Mouse (Mus musculus): Measurements from ENCODE around the gene Pwp1. TPM values are rescaled to one million over a fixed set of nuclear protein-coding genes. Genes with fewer than 3 reads are reported as not detected.

Gene Pwp1
- polyA plus RNA-seq (2012; rRNA removed): 15.4 and 17.3 TPM in 2 replicates

DNA sequence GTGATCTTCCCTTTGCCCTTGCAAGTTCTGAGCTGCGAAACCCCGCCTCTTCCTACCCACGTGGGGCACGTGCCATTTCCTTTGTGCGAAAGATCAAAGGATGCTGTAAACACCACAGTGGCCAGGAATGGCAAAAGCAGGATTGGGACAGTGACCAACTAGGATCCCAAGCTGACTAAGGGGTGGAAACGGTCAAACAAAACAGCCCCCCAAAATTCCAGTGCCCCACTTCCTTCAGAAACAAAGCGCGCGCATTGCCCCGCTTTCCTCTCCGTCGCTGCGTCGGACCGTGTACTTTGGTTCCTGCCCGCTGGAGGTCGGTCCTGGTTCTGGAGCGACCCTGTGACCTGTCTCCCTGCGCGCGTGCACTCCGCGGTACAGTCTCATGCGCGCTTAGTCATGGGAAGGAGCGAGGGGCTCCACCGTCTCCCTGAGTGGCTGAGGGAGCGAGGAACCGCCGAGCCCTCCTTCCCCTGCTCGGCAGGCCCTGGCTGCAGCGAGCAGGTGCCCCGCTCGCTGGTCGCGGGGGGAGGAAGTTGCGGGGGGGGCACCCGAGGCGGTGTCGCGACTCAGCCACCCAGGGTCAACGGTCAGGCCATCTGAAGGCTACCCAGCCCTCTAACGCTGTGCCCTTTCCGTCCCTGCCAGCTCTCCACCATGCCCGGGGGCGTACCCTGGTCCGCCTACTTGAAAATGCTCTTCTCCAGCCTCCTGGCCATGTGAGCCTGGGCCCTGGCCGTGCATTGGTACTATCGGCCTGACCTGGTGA, at the start of gene Pwp1:
Gene Pwp1 (plus strand): TSS at position 410 of the 769 bp plus-strand sequence.

DNA sequence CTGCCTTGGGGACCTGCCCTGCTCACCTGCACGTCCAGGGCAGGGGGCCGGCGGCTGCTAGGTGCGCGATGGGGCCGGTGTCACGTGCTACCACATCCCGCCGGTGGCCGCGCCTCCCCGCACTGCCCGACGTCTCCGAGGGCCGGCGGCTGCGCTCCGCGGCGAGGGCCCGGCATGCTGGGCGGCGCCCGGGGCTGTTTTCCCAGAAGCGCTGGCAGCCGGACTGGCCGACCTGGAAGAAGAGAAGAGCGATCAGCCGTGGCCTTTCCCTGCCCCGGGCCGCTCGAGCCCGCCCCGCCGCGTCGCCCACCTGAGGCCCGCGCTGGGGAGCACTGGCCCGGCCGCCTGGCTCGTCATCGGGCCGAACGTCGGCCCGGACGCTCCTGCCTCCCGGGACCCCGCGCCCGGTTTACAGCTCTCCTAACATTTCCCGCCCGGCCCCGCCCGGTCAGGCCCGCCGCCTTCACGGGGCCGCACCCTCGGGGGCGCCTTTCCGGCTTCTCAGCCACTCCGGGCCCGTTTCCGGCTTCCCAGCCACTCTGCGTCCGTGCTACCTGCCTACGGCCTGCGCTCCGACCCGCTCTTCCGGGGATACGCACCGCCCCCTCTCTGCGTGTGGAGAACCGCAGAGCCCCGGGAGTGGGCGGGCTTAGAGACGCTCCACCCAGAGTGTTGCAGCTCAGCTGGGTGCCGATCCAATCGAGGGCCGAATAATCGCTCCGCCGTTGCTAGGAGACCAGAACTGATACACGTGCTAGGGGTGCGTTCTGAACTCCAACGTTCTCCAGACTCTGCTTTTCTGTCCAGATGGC, 87.4 kb downstream of the Pwp1 start, which contains the start of gene Prdm4:
Gene Prdm4 (minus strand): TSS at position 645 of the 812 bp plus-strand sequence.

DNA sequence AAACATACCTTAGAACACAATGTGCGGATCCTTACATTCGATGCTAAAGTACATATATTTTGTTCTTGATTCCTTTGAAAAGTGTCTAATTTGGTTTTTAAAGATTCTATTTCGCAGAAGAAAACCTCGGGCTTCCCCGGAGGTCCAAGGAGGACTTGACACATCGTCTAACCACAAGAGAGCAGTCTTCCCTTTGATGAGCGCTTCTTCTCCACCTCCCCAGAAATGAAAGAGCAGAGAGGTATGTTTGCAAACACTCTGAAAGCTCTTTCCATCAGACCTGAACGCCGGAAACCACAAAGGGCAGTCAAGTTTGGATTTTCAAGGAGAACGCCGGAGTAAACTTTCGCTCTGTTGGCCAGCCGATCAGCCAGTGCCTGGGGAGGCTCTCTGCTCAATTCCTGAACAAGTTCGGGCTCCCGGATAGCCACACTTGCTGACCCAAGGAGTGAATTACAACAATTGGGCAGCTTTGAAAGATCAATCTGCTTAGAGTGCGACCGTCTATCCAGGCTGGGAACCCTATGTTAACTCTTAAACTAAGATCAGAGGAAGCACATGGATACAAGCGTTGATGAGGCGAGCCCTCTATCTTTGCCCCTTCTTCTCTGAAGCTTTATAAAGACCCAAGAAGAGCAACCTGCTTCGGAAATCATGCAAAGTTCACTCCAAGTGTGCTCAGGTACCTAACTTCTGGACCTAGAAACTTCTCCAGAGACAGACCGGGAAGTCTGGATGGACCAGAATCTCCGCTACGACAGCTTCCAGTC, 98.6 kb downstream of the Pwp1 start, which contains the start of gene Ascl4:
Gene Ascl4 (plus strand): TSS at position 6 of the 770 bp plus-strand sequence.

Other genes starting within 250 kb of the Pwp1 start
- 8.2 and 9.0 TPM in 2 replicates for gene Prdm4, start 87.6 kb downstream of the Pwp1 start, polyA plus RNA-seq (2012; rRNA removed)
- gene Ascl4, start 98.2 kb downstream of the Pwp1 start, polyA plus RNA-seq (2012; rRNA removed): not detected in 2 replicates
- 62.5 and 65.4 TPM in 2 replicates for gene Rtcb, start 128.3 kb downstream of the Pwp1 start, polyA plus RNA-seq (2012; rRNA removed)
- 0.01 TPM in 1 of 2 replicates, not detected in the other for gene Bpifc, start 182.4 kb downstream of the Pwp1 start, polyA plus RNA-seq (2012; rRNA removed)
- gene Fbxo7, start 192.5 kb downstream of the Pwp1 start, polyA plus RNA-seq (2012; rRNA removed): 37.0 and 43.2 TPM in 2 replicates

Data from liver, embryonic 14 days (tissue).